Mouse (Mus musculus) intestine, postnatal 0 days (tissue): ENCODE results near the gene Plxna2. TPM values are rescaled to one million over a fixed set of nuclear protein-coding genes. Genes with fewer than 3 reads are reported as not detected.
A peak's percentile ranks its signal among the peaks of the same experiment; 100 is the strongest.

Experiments
- ATAC-seq: fragments of 200-750 bp; cut with Nextera tagmentation; 2 replicates; pipeline ENCODE4 v1.8.0; 2017; ENCODE audit warnings: mild to moderate bottlenecking, moderate TSS enrichment, moderate library complexity
- H3K27ac ChIP-seq: fragments of 300-500 bp; sonication (generic); 2 replicates; pipeline ENCODE4 v1.5.1; 2014; ENCODE audit warnings: mild to moderate bottlenecking, low read depth, low read length, moderate library complexity
- H3K27me3 ChIP-seq: fragments of 300-500 bp; sonication (generic); replicated peaks from 2 replicates; pipeline ENCODE4 v1.6.1; 2014; ENCODE audit warnings: low read length, mixed read lengths; ENCODE audit not compliant: control insufficient read depth, insufficient read depth
- H3K36me3 ChIP-seq: fragments of 300-500 bp; sonication (generic); 2 replicates; pipeline ENCODE4 v1.6.1; 2014; ENCODE audit warnings: mild to moderate bottlenecking, moderate library complexity; ENCODE audit not compliant: control insufficient read depth, insufficient read depth
- H3K4me1 ChIP-seq: fragments of 300-500 bp; sonication (generic); replicated peaks from 2 replicates; pipeline ENCODE4 v1.6.1; 2014; ENCODE audit warnings: antibody characterized with exemption, low read length, mixed read lengths; ENCODE audit not compliant: control insufficient read depth, insufficient read depth
- H3K4me2 ChIP-seq: fragments of 300-500 bp; sonication (generic); replicated peaks from 2 replicates; pipeline ENCODE4 v1.6.1; 2014; ENCODE audit warnings: low read depth, mild to moderate bottlenecking, moderate library complexity
- H3K4me3 ChIP-seq: fragments of 300-500 bp; sonication (generic); 2 replicates; pipeline ENCODE4 v1.5.1; 2014; ENCODE audit warnings: low read depth, low read length
- H3K9ac ChIP-seq: fragments of 300-500 bp; sonication (generic); 2 replicates; pipeline ENCODE4 v1.6.1; 2014; ENCODE audit warnings: mild to moderate bottlenecking, low read depth, low read length
- H3K9me3 ChIP-seq: fragments of 300-500 bp; sonication (generic); 2 replicates; pipeline ENCODE4 v1.6.1; 2016; ENCODE audit warnings: mixed run types; ENCODE audit not compliant: control insufficient read depth
- CTCF ChIP-seq: sonication (generic); IDR thresholded peaks from 2 replicates; pipeline ENCODE4 v1.5.1; 2016; ENCODE audit warnings: low read depth, mild to moderate bottlenecking, control low read depth, antibody characterized with exemption, moderate library complexity
- WGBS: fragments of 180-500 bp; shearing (Covaris S2); extraction: QIAGEN DNeasy Blood & Tissue Kit; methylation state at CpG from one replicate; pipeline ENCODE4 v1.1.7; 2014; 5-methylcytosine and 5-hydroxymethylcytosine counted together
- polyA plus RNA-seq: library from polyadenylated mRNA; unstranded; fragments of >200 nt; fragmentation: Nextera tagmentation; extraction: Ambion mirVana; gene quantifications from 2 replicates; pipeline ENCODE4 v1.2.1, GENCODE M21; 2015

The Plxna2 gene
- polyA plus RNA-seq, 1 experiment from 2014 or later: 4.1 TPM

GRCm38 (mm10) chr1:194703235-194703634 is 85.2 kb downstream of the Plxna2 start:
- TF ChIP-seq CTCF: no peak
- 71% methylated on average over 2 of the region's 2 CpGs for WGBS

GRCm38 (mm10) chr1:194704171-194704855 is 86.3 kb downstream of the Plxna2 start:
- TF ChIP-seq CTCF: no peak

More at GRCm38 (mm10) chr1:194703235-194703634, 85.2 kb downstream of the Plxna2 start:
- H3K9ac ChIP-seq: no peak overlapping the region
- no peak overlapping the region for H3K4me2 ChIP-seq
- H3K4me1 ChIP-seq: no peaks in the 10 kb centered on the region
- no peak for ATAC-seq
- H3K27ac ChIP-seq: no peak overlapping the region
- H3K27me3 ChIP-seq: no peaks in the 10 kb centered on the region
- H3K36me3 ChIP-seq: no peaks in the 10 kb centered on the region
- H3K9me3 ChIP-seq: no peaks in the 10 kb centered on the region
- no peak overlapping the region for H3K4me3 ChIP-seq

GRCm38 (mm10) chr1:194706566-194706965 is 88.5 kb downstream of the Plxna2 start:
- H3K4me3 ChIP-seq: no peak overlapping the region
- WGBS: 48% methylated on average over 2 of the region's 2 CpGs
- H3K27me3 ChIP-seq: no peaks in the 10 kb centered on the region
- H3K4me1 ChIP-seq: no peaks in the 10 kb centered on the region
- H3K9me3 ChIP-seq: no peaks in the 10 kb centered on the region
- TF ChIP-seq CTCF: no peak
- peak; percentile 38; the same call in 1 of the 2 replicates for ATAC-seq
- H3K9ac ChIP-seq: no peak overlapping the region
- no peak overlapping the region for H3K4me2 ChIP-seq
- no peaks in the 10 kb centered on the region for H3K36me3 ChIP-seq
- no peak overlapping the region for H3K27ac ChIP-seq

More at GRCm38 (mm10) chr1:194704171-194704855, 86.3 kb downstream of the Plxna2 start:
- WGBS: 91% methylated on average over 1 of the region's 1 CpGs
- Histone ChIP-seq H3K27me3 (no peaks in the 10 kb centered on the region), H3K4me2 (no peak overlapping the region), H3K36me3 (no peaks in the 10 kb centered on the region), H3K27ac (no peak overlapping the region), H3K4me1 (no peaks in the 10 kb centered on the region), H3K9me3 (no peaks in the 10 kb centered on the region), H3K4me3 (no peak overlapping the region), H3K9ac (no peak overlapping the region)
- ATAC-seq: no peak

GRCm38 (mm10) chr1:194712373-194712772 is 94.4 kb downstream of the Plxna2 start:
- Histone ChIP-seq H3K9ac (no peak overlapping the region), H3K4me1 (no peaks in the 10 kb centered on the region), H3K36me3 (no peaks in the 10 kb centered on the region), H3K4me2 (no peak overlapping the region), H3K27ac (no peak overlapping the region), H3K4me3 (no peak overlapping the region), H3K27me3 (no peaks in the 10 kb centered on the region), H3K9me3 (no peaks in the 10 kb centered on the region)
- no peak for ATAC-seq
- 46% methylated on average over 2 of the region's 2 CpGs for WGBS
- TF ChIP-seq CTCF: no peak

- Histone ChIP-seq H3K9me3 (no peaks in the 10 kb centered on the region), H3K4me2 (no peak overlapping the region), H3K4me3 (no peak overlapping the region), H3K9ac (no peak overlapping the region), H3K36me3 (no peaks in the 10 kb centered on the region), H3K27me3 (no peaks in the 10 kb centered on the region), H3K4me1 (no peaks in the 10 kb centered on the region), H3K27ac (no peak overlapping the region; the same call in 1 of the 2 replicates)
- no peak for TF ChIP-seq CTCF
- 61% methylated on average over 4 of the region's 4 CpGs for WGBS
- ATAC-seq: peak; percentile 95
Measured at GRCm38 (mm10) chr1:194714138-194715031, 96.4 kb downstream of the Plxna2 start.

GRCm38 (mm10) chr1:194717451-194717874 is 99.4 kb downstream of the Plxna2 start:
- no peaks in the 10 kb centered on the region for H3K27me3 ChIP-seq
- WGBS: 100% methylated on average over 1 of the region's 1 CpGs
- ATAC-seq: no peak
- no peak overlapping the region for H3K27ac ChIP-seq
- H3K9ac ChIP-seq: no peak overlapping the region
- H3K4me3 ChIP-seq: no peak overlapping the region
- no peaks in the 10 kb centered on the region for H3K36me3 ChIP-seq
- TF ChIP-seq CTCF: no peak
- no peaks in the 10 kb centered on the region for H3K4me1 ChIP-seq
- no peaks in the 10 kb centered on the region for H3K9me3 ChIP-seq
- no peak overlapping the region for H3K4me2 ChIP-seq
